Mouse (Mus musculus): ENCODE data around the gene Hepacam.

The Hepacam gene

DNA sequence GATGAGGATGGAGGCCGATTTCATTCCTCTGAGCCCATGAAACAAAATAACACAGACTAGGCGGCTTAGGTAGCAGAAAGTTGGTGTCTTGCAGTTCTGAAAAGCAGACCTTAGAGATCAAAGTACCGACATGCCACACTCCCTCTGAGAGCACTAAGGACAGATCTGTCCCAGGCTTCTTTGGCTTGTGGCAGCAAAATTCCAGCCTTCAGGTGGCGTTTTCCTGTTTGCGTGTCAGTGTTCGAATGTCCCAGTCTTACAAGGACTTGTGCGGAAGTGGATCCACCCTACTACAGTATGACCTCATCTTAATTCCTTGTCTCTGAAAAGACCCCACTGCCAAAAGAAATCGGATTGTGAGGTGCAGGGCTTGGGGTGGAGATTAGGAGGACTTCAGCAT lies 1.7 kb downstream of the Hepacam start:
- TF ChIP-seq NANOG (IDR thresholded peaks at IDR 0.05; ENCODE audit: borderline replicate concordance, low read length) (no peak), POU5F1 (IDR thresholded peaks at IDR 0.05; ENCODE audit: borderline replicate concordance, low read length) (no peak), CTCF (conservative IDR thresholded peaks at IDR 0.05; ENCODE audit: low read length) (no peak)
- Histone ChIP-seq H3K4me1 (replicated peaks; ENCODE audit: low read depth, low read length) (peaks cover 8% of the 10 kb centered on the region; the same call in 1 of the 2 replicates), H3K4me3 (replicated peaks; ENCODE audit: low read length) (no peak overlapping the region), H3K9me3 (ENCODE audit: low read length) (no peaks in the 10 kb centered on the region; the same call in 1 of the 2 replicates), H3K36me3 (ENCODE audit: insufficient read depth, low read length) (no peaks in the 10 kb centered on the region), H3K27me3 (ENCODE audit: insufficient read depth, low read length) (no peaks in the 10 kb centered on the region)

GRCm38 (mm10) chr9:37371232-37371801 lies 4.2 kb downstream of the Hepacam start:
- Histone ChIP-seq H3K36me3 (ENCODE audit: insufficient read depth, low read length) (no peaks in the 10 kb centered on the region), H3K4me1 (replicated peaks; ENCODE audit: low read depth, low read length) (peaks cover 15% of the 10 kb centered on the region), H3K27me3 (ENCODE audit: insufficient read depth, low read length) (no peaks in the 10 kb centered on the region), H3K9me3 (ENCODE audit: low read length) (no peaks in the 10 kb centered on the region; the same call in 1 of the 2 replicates), H3K4me3 (replicated peaks; ENCODE audit: low read length) (no peak overlapping the region)
- TF ChIP-seq NANOG (IDR thresholded peaks at IDR 0.05; ENCODE audit: borderline replicate concordance, low read length) = no peak
- TF ChIP-seq CTCF (conservative IDR thresholded peaks at IDR 0.05; ENCODE audit: low read length) = no peak
- no peak for TF ChIP-seq POU5F1 (IDR thresholded peaks at IDR 0.05; ENCODE audit: borderline replicate concordance, low read length)

DNA sequence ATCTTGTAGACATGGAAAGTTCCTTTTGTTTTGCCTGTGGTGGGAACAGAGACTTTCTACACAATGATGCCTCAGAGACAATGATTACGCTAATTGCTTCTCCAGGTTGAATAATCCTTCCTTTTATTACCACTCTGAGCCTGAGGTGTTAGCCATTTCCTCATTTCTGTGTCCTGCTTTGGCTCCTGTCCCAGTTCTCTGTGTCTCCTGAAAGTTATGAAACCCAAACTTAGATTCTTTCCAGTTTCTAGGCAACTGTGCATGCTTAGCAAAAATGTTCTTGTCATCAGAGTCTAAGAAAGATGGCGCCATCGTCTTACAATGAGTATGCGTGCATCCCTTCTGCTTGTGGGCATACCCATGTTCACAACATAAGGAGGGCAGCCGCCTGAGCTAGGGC lies 8.6 kb downstream of the Hepacam start:
- TF ChIP-seq NANOG (IDR thresholded peaks at IDR 0.05; ENCODE audit: borderline replicate concordance, low read length) (peak; percentile 37; the same call in 1 of the 2 replicates), CTCF (conservative IDR thresholded peaks at IDR 0.05; ENCODE audit: low read length) (no peak)
- Histone ChIP-seq H3K36me3 (ENCODE audit: insufficient read depth, low read length) (no peaks in the 10 kb centered on the region), H3K27me3 (ENCODE audit: insufficient read depth, low read length) (no peaks in the 10 kb centered on the region), H3K4me1 (replicated peaks; ENCODE audit: low read depth, low read length) (peaks cover 7% of the 10 kb centered on the region; the same call in 1 of the 2 replicates), H3K9me3 (ENCODE audit: low read length) (no peaks in the 10 kb centered on the region), H3K4me3 (replicated peaks; ENCODE audit: low read length) (no peak overlapping the region)

GRCm38 (mm10) chr9:37383161-37383560 lies 16.0 kb downstream of the Hepacam start:
- Histone ChIP-seq H3K27me3 (ENCODE audit: insufficient read depth, low read length) (peaks cover 34% of the 10 kb centered on the region), H3K4me3 (replicated peaks; ENCODE audit: low read length) (no peak overlapping the region), H3K4me1 (replicated peaks; ENCODE audit: low read depth, low read length) (peaks cover 32% of the 10 kb centered on the region), H3K36me3 (ENCODE audit: insufficient read depth, low read length) (no peaks in the 10 kb centered on the region), H3K9me3 (ENCODE audit: low read length) (no peaks in the 10 kb centered on the region)
- TF ChIP-seq POU5F1 (IDR thresholded peaks at IDR 0.05; ENCODE audit: borderline replicate concordance, low read length) (no peak), NANOG (IDR thresholded peaks at IDR 0.05; ENCODE audit: borderline replicate concordance, low read length) (no peak), CTCF (conservative IDR thresholded peaks at IDR 0.05; ENCODE audit: low read length) (no peak)

GRCm38 (mm10) chr9:37384284-37385182 lies 17.4 kb downstream of the Hepacam start:
- Histone ChIP-seq H3K36me3 (ENCODE audit: insufficient read depth, low read length) (no peaks in the 10 kb centered on the region), H3K9me3 (ENCODE audit: low read length) (no peaks in the 10 kb centered on the region), H3K4me3 (replicated peaks; ENCODE audit: low read length) (peak overlapping the region; percentile 78), H3K4me1 (replicated peaks; ENCODE audit: low read depth, low read length) (peaks cover 39% of the 10 kb centered on the region), H3K27me3 (ENCODE audit: insufficient read depth, low read length) (peaks cover 34% of the 10 kb centered on the region)
- TF ChIP-seq POU5F1 (IDR thresholded peaks at IDR 0.05; ENCODE audit: borderline replicate concordance, low read length) (no peak), NANOG (IDR thresholded peaks at IDR 0.05; ENCODE audit: borderline replicate concordance, low read length) (no peak), CTCF (conservative IDR thresholded peaks at IDR 0.05; ENCODE audit: low read length) (no peak)

DNA sequence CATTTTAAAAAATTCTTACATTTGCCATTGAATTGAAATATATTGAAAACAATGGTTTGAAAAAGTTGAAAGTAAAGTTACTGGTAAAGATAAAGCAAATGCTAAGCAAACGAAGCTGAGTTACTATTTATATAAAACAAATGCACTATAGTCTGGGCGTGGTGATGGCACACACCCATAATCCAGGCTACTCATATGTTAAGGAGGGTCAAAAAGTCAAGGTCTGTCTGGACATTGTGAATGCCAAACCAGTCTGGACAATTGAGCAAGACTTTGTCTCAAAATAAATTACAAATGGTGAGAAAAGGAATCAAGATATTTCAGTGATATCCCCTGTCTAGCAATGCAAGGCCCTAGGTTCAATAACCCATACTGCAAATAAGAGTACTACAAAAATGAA lies 23.7 kb downstream of the Hepacam start:
- no peaks in the 10 kb centered on the region for H3K36me3 ChIP-seq (ENCODE audit: insufficient read depth, low read length)
- H3K4me3 ChIP-seq (replicated peaks; ENCODE audit: low read length) = no peak overlapping the region
- no peak for TF ChIP-seq POU5F1 (IDR thresholded peaks at IDR 0.05; ENCODE audit: borderline replicate concordance, low read length)
- TF ChIP-seq CTCF (conservative IDR thresholded peaks at IDR 0.05; ENCODE audit: low read length) = no peak
- TF ChIP-seq NANOG (IDR thresholded peaks at IDR 0.05; ENCODE audit: borderline replicate concordance, low read length) = no peak
- H3K27me3 ChIP-seq (ENCODE audit: insufficient read depth, low read length) = peaks cover 3% of the 10 kb centered on the region; the same call in 1 of the 2 replicates
- H3K9me3 ChIP-seq (ENCODE audit: low read length) = no peaks in the 10 kb centered on the region
- peaks cover 53% of the 10 kb centered on the region for H3K4me1 ChIP-seq (replicated peaks; ENCODE audit: low read depth, low read length)

- H3K36me3 ChIP-seq (ENCODE audit: insufficient read depth, low read length) = no peaks in the 10 kb centered on the region
- H3K4me1 ChIP-seq (replicated peaks; ENCODE audit: low read depth, low read length) = peaks cover 42% of the 10 kb centered on the region
- no peaks in the 10 kb centered on the region for H3K27me3 ChIP-seq (ENCODE audit: insufficient read depth, low read length)
- no peaks in the 10 kb centered on the region for H3K9me3 ChIP-seq (ENCODE audit: low read length)
- no peak overlapping the region for H3K4me3 ChIP-seq (replicated peaks; ENCODE audit: low read length)
- no peak for TF ChIP-seq NANOG (IDR thresholded peaks at IDR 0.05; ENCODE audit: borderline replicate concordance, low read length)
- TF ChIP-seq POU5F1 (IDR thresholded peaks at IDR 0.05; ENCODE audit: borderline replicate concordance, low read length) = no peak
- no peak for TF ChIP-seq CTCF (conservative IDR thresholded peaks at IDR 0.05; ENCODE audit: low read length)
Observed at GRCm38 (mm10) chr9:37392071-37392470, 24.9 kb downstream of the Hepacam start.

- Histone ChIP-seq H3K4me1 (replicated peaks; ENCODE audit: low read depth, low read length) (peaks cover 31% of the 10 kb centered on the region), H3K9me3 (ENCODE audit: low read length) (no peaks in the 10 kb centered on the region), H3K4me3 (replicated peaks; ENCODE audit: low read length) (no peak overlapping the region), H3K27me3 (ENCODE audit: insufficient read depth, low read length) (no peaks in the 10 kb centered on the region), H3K36me3 (ENCODE audit: insufficient read depth, low read length) (no peaks in the 10 kb centered on the region)
- TF ChIP-seq CTCF (conservative IDR thresholded peaks at IDR 0.05; ENCODE audit: low read length) = no peak
- no peak for TF ChIP-seq NANOG (IDR thresholded peaks at IDR 0.05; ENCODE audit: borderline replicate concordance, low read length)
- no peak for TF ChIP-seq POU5F1 (IDR thresholded peaks at IDR 0.05; ENCODE audit: borderline replicate concordance, low read length)
Observed at GRCm38 (mm10) chr9:37393482-37394131, 26.5 kb downstream of the Hepacam start.
